Mouse (Mus musculus): ENCODE data around the gene Them7.

DNA sequence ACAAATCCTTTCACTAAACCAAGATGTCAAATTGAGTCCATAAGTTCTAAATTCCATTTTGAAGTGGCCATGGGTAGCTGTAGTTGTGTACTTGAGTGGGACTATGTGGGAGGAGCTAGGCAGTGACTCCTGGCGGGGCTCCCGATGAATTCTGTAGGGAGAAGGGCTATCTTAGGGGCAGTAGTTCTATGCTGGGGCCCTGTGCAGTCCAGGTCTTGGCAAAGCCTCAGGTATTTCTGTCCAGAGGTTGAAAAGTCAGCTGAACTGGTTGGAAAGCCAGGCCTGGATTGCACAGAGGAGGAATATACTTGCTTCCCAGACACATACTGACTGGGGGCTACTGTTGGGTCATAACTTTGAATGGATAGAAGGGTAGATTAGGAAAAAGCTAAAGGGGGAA, 4.3 kb downstream of the Them7 start:
- no peak for TF ChIP-seq CTCF (IDR thresholded peaks at IDR 0.05; ENCODE audit: low read depth)
- TF ChIP-seq EP300 (IDR thresholded peaks at IDR 0.05; ENCODE audit: low read depth), result no peak

Data from heart, postnatal 0 days (tissue).